Mouse (Mus musculus) midbrain, embryonic 13.5 days (tissue): ENCODE results near the gene Aoc1. TPM values are rescaled to one million over a fixed set of nuclear protein-coding genes. Genes with fewer than 3 reads are reported as not detected.

Experiments used
- ATAC-seq: fragments of 200-750 bp; cut with Nextera tagmentation; 2 replicates; pipeline ENCODE4 v1.8.0; 2017; ENCODE audit warnings: mild to moderate bottlenecking, moderate TSS enrichment, moderate library complexity
- H3K27ac ChIP-seq: fragments of 300-500 bp; sonication (generic); 2 replicates; pipeline ENCODE4 v1.5.1; 2015; ENCODE audit warnings: inconsistent platforms, mild to moderate bottlenecking, moderate library complexity
- H3K27me3 ChIP-seq: fragments of 300-500 bp; sonication (generic); 2 replicates; pipeline ENCODE4 v1.6.1; 2015; ENCODE audit warnings: mild to moderate bottlenecking, inconsistent platforms
- H3K36me3 ChIP-seq: fragments of 300-500 bp; sonication (generic); 2 replicates; pipeline ENCODE4 v1.6.1; 2015; ENCODE audit warnings: mild to moderate bottlenecking, inconsistent platforms
- H3K4me1 ChIP-seq: fragments of 300-500 bp; sonication (generic); replicated peaks from 2 replicates; pipeline ENCODE4 v1.6.1; 2015; ENCODE audit warnings: inconsistent platforms
- H3K4me2 ChIP-seq: fragments of 300-500 bp; sonication (generic); replicated peaks from 2 replicates; pipeline ENCODE4 v1.6.1; 2015; ENCODE audit warnings: moderate library complexity, mild to moderate bottlenecking, inconsistent platforms
- H3K4me3 ChIP-seq: fragments of 300-500 bp; sonication (generic); replicated peaks from 2 replicates; pipeline ENCODE4 v1.5.1; 2015; ENCODE audit warnings: mild to moderate bottlenecking, inconsistent platforms
- H3K9ac ChIP-seq: fragments of 300-500 bp; sonication (generic); replicated peaks from 2 replicates; pipeline ENCODE4 v1.6.1; 2015; ENCODE audit warnings: mild to moderate bottlenecking, inconsistent platforms
- H3K9me3 ChIP-seq: fragments of 300-500 bp; sonication (generic); 2 replicates; pipeline ENCODE4 v1.6.1; 2016; ENCODE audit warnings: mild to moderate bottlenecking, inconsistent platforms
- WGBS: fragments of 180-500 bp; shearing (Covaris S2); methylation state at CpG from one replicate; pipeline ENCODE4 v1.1.7; 2015; 5-methylcytosine and 5-hydroxymethylcytosine counted together
- polyA plus RNA-seq: library from polyadenylated mRNA; unstranded; fragments of >200 nt; fragmentation: Nextera tagmentation; extraction: Ambion mirVana; gene quantifications from 2 replicates; pipeline ENCODE4 v1.2.1, GENCODE M21; 2015

Aoc1 gene
- polyA plus RNA-seq, 1 experiment from 2014 or later, result not detected

DNA sequence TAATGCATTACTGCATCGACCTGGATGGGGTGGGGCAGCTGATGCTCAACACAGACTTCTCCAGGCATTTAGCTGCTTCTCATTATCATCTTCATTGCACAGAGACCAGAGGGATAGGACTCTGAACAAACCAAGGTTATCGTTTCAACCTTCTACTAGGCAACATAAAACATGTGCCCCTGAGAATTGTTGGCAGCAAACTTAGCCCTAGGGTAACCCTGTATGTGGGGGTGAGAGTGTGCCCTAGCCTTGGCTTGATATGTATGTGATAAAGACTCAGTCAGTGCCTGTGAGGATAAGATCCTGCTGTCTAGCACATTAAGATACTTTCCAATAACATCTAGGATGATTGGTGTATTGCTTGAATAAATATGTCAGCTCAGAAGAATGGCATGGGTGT lies 76.9 kb downstream of the Aoc1 start:
- no peaks in the 10 kb centered on the region for H3K9me3 ChIP-seq
- H3K4me2 ChIP-seq, result no peak overlapping the region
- ATAC-seq, result no peak
- no peaks in the 10 kb centered on the region for H3K36me3 ChIP-seq
- H3K4me3 ChIP-seq, result no peak overlapping the region
- H3K27ac ChIP-seq, result no peak overlapping the region
- 76% methylated on average over 2 of the region's 2 CpGs for WGBS
- no peaks in the 10 kb centered on the region for H3K27me3 ChIP-seq
- no peaks in the 10 kb centered on the region for H3K4me1 ChIP-seq
- no peak overlapping the region for H3K9ac ChIP-seq

DNA sequence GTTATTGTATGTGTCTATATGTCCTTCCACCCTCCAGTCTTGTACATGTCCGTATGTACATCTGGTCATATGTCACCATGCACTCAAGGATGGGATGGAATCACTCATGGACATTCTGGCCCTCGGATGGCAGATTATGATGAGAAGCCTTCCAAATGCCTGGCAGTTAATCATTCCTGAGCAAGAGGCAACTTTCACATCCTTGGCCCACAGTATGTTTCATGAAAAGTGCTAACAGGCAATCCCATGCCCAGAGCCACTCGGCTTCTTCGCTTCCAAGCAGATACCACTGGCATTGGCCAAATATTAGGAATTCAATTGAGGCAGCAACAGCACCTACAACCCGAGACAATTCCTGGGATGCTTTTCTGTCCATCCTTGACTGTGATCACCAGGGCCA lies 78.0 kb downstream of the Aoc1 start:
- Histone ChIP-seq H3K27ac (no peak overlapping the region), H3K27me3 (no peaks in the 10 kb centered on the region), H3K36me3 (no peaks in the 10 kb centered on the region), H3K4me3 (no peak overlapping the region), H3K4me2 (no peak overlapping the region), H3K9me3 (no peaks in the 10 kb centered on the region), H3K9ac (no peak overlapping the region), H3K4me1 (no peaks in the 10 kb centered on the region)
- WGBS, result 85% methylated on average over 5 of the region's 5 CpGs
- no peak for ATAC-seq

DNA sequence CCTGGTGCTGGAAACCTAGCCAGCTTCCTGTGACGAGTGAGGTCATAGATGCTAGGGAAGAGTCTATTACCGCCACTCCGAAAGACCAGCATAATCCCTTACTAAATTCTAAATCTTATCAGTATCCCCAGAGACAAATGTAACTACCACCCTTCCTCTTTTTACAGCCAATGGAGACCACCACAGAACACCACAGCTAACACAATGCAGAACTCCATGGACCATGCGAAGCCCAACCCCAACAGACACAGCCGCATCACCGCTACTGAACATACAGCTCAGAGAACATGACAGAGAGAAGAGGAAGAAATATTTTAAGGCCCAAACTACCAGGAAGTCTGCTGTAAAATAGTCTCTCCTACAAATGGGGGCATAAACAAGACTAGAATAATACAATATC lies 78.9 kb downstream of the Aoc1 start:
- H3K9ac ChIP-seq, result no peak overlapping the region
- no peak overlapping the region for H3K27ac ChIP-seq
- no peaks in the 10 kb centered on the region for H3K9me3 ChIP-seq

DNA sequence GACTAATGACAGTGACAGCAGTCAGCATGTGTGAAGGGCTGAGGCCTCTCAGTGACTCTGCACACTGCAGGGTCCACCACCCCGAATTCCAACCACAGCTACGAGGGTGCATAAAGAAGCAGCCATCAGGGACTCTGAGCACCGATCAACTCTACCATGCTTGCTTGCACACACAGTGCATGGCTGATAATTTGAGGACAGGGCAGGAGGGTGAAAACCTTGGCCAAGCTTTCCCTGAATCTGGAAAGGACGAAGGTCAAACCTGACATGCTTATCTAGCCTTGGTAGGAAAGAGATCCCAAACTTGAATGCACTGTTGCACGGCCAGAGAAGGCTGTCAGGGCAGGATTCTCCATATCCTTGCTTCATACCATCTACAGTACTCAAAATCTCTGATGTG lies 80.5 kb downstream of the Aoc1 start:
- 85% methylated on average over 5 of the region's 5 CpGs for WGBS
- no peak overlapping the region for H3K4me3 ChIP-seq
- no peak for ATAC-seq

More for the DNA sequence above, 78.9 kb downstream of the Aoc1 start:
- Histone ChIP-seq H3K36me3 (no peaks in the 10 kb centered on the region), H3K4me1 (no peaks in the 10 kb centered on the region), H3K27me3 (no peaks in the 10 kb centered on the region), H3K4me2 (no peak overlapping the region), H3K4me3 (no peak overlapping the region)
- WGBS, result 96% methylated on average over 6 of the region's 6 CpGs
- ATAC-seq, result no peak

DNA sequence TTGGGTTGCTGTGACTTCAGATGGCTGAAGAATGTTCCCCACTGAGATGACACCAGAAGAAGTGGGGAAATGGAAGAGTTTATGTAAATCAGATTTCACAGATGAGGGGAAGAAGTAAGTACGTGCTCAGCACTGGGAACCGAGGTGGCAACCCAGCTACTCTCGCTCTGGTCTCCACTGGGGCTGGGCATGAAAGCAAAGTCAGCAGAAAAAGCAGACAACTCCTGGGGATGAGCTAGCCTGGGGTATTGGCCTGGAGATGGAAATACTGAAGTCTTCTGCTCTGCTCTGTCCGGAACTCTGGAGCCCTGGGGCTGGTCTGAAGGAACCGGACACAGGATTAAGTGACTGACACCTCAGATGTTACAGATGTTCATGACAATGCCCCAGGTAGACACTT lies 81.5 kb downstream of the Aoc1 start:
- Histone ChIP-seq H3K4me3 (no peak overlapping the region), H3K4me2 (no peak overlapping the region), H3K27me3 (no peaks in the 10 kb centered on the region), H3K9me3 (no peaks in the 10 kb centered on the region), H3K9ac (no peak overlapping the region), H3K4me1 (no peaks in the 10 kb centered on the region), H3K36me3 (no peaks in the 10 kb centered on the region), H3K27ac (no peak overlapping the region)
- no peak for ATAC-seq
- 78% methylated on average over 5 of the region's 5 CpGs for WGBS

More for the DNA sequence above, 80.5 kb downstream of the Aoc1 start:
- no peaks in the 10 kb centered on the region for H3K4me1 ChIP-seq
- H3K27ac ChIP-seq, result no peak overlapping the region
- no peaks in the 10 kb centered on the region for H3K9me3 ChIP-seq
- no peaks in the 10 kb centered on the region for H3K36me3 ChIP-seq
- no peak overlapping the region for H3K4me2 ChIP-seq
- no peak overlapping the region for H3K9ac ChIP-seq
- no peaks in the 10 kb centered on the region for H3K27me3 ChIP-seq

DNA sequence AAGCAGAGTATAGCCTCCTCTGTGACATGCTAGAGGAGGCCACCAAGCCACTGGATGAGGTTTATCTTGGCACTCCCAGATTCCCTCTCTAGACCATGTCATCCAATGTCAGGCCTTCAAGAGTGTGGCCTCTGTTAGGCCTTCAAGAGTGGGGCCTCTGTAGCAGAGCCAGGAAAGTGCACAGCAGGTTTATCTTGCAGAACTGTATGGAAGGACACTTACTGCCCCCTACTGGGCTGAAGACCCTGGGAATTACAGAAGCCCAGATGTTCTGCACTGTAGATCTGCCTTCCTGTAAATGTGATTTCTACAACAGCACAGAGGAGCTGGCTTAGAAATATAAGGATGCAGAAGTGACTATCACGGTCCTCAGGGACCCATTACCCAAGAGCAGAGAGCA lies 82.2 kb downstream of the Aoc1 start:
- H3K4me3 ChIP-seq, result no peak overlapping the region
- no peaks in the 10 kb centered on the region for H3K36me3 ChIP-seq
- no peak overlapping the region for H3K4me2 ChIP-seq
- no peaks in the 10 kb centered on the region for H3K27me3 ChIP-seq
- WGBS, result 58% methylated on average over 1 of the region's 1 CpGs
- no peaks in the 10 kb centered on the region for H3K4me1 ChIP-seq
- H3K9me3 ChIP-seq, result no peaks in the 10 kb centered on the region
- no peak overlapping the region for H3K9ac ChIP-seq
- no peak overlapping the region for H3K27ac ChIP-seq
- no peak for ATAC-seq

DNA sequence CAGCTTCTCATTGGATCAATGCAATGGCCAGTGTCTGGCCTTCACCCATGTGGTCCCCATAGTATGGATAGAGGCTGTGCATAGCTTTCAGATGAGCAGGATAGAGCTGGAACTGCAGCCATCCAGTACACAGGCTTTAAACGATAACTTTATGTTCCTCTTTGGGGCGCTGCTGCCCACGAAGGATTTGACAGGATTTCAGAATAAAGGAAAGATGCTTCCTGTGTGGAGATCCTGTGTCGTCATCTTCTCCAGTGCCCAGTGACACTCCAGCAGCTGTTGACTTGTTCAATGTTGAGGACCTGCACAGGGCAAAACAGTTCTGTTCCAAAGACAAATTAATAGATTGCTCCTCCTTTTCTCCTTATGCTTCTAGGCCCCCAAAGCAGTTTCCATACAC lies 84.1 kb downstream of the Aoc1 start:
- Histone ChIP-seq H3K9me3 (no peaks in the 10 kb centered on the region), H3K27ac (no peak overlapping the region), H3K4me2 (no peak overlapping the region), H3K36me3 (no peaks in the 10 kb centered on the region), H3K9ac (no peak overlapping the region), H3K4me1 (no peaks in the 10 kb centered on the region), H3K4me3 (no peak overlapping the region), H3K27me3 (no peaks in the 10 kb centered on the region)
- ATAC-seq, result no peak
- 94% methylated on average over 4 of the region's 4 CpGs for WGBS

DNA sequence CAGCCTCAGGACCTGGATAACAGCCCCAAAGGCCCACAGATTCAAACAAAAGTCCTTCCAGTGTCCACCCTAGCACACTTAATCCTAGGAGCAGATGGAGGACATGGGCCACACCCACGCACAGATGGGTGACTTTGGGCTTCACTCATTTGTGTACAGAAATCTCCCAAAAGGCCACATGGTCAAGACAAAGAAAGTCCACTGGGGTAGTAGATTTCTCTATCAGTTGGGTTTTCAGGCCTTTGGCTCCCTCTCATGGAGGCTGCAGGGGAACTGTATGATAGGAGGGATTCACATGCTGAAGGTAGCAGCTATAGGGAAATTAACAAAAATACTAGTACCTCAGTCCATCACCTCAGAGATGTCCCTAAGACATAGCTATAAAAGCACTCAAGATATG lies 85.4 kb downstream of the Aoc1 start:
- Histone ChIP-seq H3K36me3 (no peaks in the 10 kb centered on the region), H3K4me1 (no peaks in the 10 kb centered on the region), H3K9me3 (no peaks in the 10 kb centered on the region), H3K27ac (no peak overlapping the region), H3K4me3 (no peak overlapping the region), H3K27me3 (no peaks in the 10 kb centered on the region), H3K9ac (no peak overlapping the region), H3K4me2 (no peak overlapping the region)
- no peak for ATAC-seq
- WGBS, result 52% methylated on average over 1 of the region's 1 CpGs

Other genes with a start within 250 kb of the Aoc1 start
- 6.5 and 7.6 TPM in 2 replicates for gene AI854703, start 246.1 kb upstream of the Aoc1 start, polyA plus RNA-seq
- gene Gimap8, start 225.7 kb upstream of the Aoc1 start, polyA plus RNA-seq, result 0.46 and 0.53 TPM in 2 replicates
- 1.0 and 2.2 TPM in 2 replicates for gene Gimap9, start 196.8 kb upstream of the Aoc1 start, polyA plus RNA-seq
- gene Gimap4, start 188.3 kb upstream of the Aoc1 start, polyA plus RNA-seq, result 1.2 and 2.1 TPM in 2 replicates
- gene Gimap6, start 164.7 kb upstream of the Aoc1 start, polyA plus RNA-seq, result 5.4 and 7.0 TPM in 2 replicates
- not detected in 2 replicates for gene Gm28053, start 154.3 kb upstream of the Aoc1 start, polyA plus RNA-seq
- gene Gimap7, start 154.3 kb upstream of the Aoc1 start, polyA plus RNA-seq, result not detected in 2 replicates
- gene Gimap1, start 133.8 kb upstream of the Aoc1 start, polyA plus RNA-seq, result 3.0 and 5.2 TPM in 2 replicates
- 0.94 and 0.98 TPM in 2 replicates for gene Gimap5, start 126.7 kb upstream of the Aoc1 start, polyA plus RNA-seq
- gene Gimap3, start 102.0 kb upstream of the Aoc1 start, polyA plus RNA-seq, result not detected in 2 replicates
- 16.4 and 19.4 TPM in 2 replicates for gene Tmem176a, start 32.0 kb upstream of the Aoc1 start, polyA plus RNA-seq
- 93.2 and 108 TPM in 2 replicates for gene Tmem176b, start 31.4 kb upstream of the Aoc1 start, polyA plus RNA-seq
- not detected in 2 replicates for gene 1600015I10Rik, start 57.0 kb downstream of the Aoc1 start, polyA plus RNA-seq
- gene Doxl2, start 102.1 kb downstream of the Aoc1 start, polyA plus RNA-seq, result not detected in 2 replicates
- not detected in 2 replicates for gene Svs1, start 114.0 kb downstream of the Aoc1 start, polyA plus RNA-seq
- 0.05 and 0.11 TPM in 2 replicates for gene Gpnmb, start 163.7 kb downstream of the Aoc1 start, polyA plus RNA-seq
- 65.2 and 70.3 TPM in 2 replicates for gene Malsu1, start 200.9 kb downstream of the Aoc1 start, polyA plus RNA-seq